Mouse (Mus musculus) c-Kit-positive CD71-positive TER-119-positive erythroid progenitor cells, embryonic 14.5 days (primary cell): ENCODE measurements around the gene Dus1l.
"Not testable (repeated sequence)": the region's sequence is repeated elsewhere in the genome, so short reads cannot be mapped to it uniquely, and the experiment has no call there.

Source experiments
- DNase-seq: peaks from one replicate; pipeline ENCODE4 v3.0.0-alpha.2; 2013; ENCODE audit warnings: low spot score

The Dus1l gene

GRCm38 (mm10) chr11:120795756-120796613, at the start of gene Dus1l:
Gene Dus1l, minus strand, starts transcription at chr11:120796403.
- peak; percentile 97 for DNase-seq

DNA sequence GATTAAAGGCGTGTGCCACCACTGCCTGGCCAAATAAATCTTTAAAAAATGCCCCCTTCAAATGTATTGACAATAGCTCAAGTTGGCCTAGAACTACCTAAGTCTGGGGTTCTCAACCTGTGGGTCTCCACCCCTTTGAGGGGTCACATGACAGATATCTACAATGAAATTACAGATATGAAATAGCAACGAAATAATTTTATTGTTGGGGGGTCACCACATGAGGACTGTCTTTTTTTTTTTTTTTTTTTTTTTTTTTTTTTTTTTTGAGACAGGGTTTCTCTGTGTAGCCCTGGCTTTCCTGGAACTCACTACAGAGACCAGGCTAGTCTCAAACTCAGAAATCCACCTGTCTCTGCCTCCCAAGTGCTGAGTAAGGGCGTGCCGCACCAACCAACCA, 48.1 kb upstream of the Dus1l start:
- no peak for DNase-seq

- DNase-seq, result no peak
Observed at GRCm38 (mm10) chr11:120833555-120834280, 37.5 kb upstream of the Dus1l start.

DNA sequence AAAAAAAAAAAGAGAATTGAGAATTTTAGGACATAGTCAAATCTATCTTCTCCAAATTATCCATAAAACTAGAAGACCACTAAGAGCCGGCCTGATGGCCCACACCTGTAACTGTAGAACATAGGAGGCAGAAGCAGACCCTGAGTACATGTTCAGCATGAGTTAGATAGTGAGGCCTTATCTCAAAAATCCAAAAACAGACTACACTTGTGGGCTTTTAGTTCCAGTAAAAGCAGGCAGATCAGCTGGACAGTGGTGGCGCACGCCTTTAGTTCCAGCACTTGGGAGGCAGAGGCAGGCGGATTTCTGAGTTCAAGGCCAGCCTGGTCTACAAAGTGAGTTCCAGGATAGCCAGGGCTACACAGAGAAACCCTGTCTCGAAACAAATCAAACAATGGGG, 36.8 kb upstream of the Dus1l start:
- not testable (repeated sequence) for DNase-seq

DNA sequence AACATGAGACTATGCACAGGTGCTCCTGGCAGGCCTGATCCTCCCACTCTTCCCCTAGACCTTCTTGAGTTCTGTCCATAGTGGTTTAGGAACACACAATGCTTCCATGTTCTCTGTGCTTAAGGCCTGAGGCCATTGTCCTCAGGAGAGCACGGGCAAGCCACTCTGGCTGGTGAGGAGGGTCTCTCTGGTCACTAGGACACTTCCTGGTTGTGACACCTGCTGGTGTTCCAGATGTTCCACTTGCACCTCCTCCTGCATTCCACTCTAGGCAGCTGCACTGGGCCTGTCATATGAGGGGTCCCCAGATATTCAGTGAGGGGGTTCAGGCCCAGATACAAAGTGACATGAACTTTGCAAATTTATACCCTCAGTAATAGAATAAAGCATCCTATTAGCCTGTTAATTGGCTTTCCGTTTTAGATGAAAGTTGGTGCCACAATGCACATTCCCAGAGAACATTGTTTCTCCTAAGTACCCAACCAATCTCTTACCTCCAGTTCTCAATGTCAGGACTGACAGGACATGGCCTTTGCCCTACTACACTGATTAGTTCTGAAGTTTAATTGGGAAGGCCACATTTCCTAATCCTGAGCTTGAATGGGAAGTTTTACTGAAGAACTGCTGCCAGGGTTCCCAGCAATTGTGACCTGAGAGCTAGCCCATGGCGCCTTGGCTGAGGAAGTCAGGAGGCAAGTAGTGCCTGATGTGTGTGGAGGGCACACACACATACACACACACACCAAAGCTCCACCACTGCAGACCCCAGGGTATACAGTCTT, 35.6 kb upstream of the Dus1l start:
- no peak for DNase-seq

- DNase-seq, result no peak
Observed at GRCm38 (mm10) chr11:120830686-120831085, 34.5 kb upstream of the Dus1l start.

DNA sequence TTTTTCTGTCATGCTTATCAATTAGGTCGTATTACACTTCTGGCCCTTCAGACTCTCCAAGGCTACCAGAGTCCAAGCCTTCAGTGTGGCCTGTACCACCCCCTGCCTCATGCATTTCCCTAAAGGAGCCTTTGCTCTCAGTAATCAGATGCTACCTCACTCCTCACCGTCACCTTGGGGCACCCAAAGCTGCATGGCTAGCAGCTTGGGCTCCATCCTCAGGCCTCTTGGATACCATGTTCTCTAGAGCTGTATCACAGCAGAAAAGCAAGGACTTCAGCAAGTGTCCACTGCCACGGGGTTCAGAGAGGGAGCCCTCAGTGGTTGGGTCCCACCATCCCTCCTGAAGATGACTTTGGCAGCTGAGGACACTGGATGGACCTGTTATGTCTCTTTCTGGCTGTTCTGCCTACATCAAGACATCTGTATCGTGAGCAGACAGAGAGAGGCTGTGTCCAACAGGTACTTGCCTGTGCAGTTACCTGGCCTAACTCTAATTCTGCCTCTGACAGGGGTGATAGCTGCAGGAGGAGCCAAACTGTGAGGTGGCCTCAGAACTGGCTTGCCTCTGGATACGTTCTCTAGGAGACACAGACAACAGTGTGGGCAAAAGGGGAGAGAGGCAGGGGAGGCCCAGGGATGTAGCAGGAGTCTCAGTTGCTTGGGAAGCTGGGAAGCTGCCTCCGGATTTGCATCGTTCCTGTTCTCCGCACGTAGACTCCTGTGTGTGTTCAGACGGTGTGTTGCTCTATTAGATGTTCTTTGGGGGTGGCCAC, 33.7 kb upstream of the Dus1l start:
- no peak for DNase-seq

DNA sequence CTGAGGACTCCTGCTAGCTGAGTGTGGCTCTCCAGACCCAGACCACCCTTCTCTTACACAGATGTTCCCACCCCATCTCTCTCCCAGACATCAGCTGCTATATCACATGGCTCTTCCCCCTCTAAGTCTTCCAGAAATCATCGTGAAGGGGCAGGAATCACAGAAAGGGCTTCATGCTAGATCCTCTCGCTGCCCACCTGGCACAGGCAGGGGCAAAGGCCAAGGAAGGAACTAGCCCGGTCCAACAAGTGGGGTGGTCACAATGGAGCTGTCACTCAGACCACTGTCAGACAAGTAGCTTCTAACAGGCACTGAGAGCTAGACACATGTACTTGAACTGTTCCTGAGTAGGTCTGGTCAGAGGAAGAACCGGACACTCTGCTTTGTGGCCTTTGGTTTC, 32.2 kb upstream of the Dus1l start:
- DNase-seq, result no peak

DNA sequence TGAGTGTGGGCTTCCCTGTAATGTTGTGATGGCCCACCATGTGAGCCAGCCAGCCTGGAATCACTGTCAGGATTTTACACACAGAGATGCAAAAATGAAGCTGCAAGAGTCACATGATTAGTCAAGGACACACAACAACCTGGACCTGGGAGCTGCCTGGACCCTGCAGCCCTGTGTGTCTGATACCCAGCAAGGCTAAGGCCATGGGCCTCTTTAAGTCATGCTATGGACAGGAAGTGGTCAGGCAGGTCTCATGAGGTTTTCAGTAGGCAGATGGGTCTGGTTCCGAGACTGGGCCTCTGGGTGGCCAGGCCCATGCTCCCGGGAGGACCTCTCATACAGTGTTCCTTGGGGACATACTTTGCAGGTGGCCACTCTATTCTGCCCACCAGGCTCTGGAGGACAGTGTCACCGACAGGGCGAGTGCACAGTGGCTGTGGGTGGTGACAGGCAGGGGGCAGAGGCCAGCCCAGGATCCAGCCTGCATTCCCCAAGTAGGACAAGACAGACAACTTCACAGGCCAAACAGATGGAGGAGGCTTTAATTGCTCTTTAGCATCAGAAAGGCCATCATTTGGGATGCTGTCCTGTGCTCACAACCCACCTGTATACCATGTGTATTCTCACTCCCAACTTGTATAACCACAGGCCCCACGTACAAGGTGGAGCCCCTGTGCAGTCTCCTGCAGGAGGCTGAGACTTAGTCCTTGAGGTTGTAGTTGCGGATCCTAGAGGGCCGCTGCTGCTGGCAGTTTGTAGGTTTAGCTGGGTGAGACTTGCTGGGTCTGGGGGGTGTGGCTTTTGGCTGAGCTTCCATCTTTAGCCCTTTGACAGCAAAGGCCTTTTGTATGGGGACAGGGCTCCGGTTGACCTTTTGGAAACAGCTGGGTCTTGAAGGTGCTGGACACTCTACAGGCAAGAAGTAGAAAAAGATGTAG, 30.1 kb upstream of the Dus1l start:
- no peak for DNase-seq

DNA sequence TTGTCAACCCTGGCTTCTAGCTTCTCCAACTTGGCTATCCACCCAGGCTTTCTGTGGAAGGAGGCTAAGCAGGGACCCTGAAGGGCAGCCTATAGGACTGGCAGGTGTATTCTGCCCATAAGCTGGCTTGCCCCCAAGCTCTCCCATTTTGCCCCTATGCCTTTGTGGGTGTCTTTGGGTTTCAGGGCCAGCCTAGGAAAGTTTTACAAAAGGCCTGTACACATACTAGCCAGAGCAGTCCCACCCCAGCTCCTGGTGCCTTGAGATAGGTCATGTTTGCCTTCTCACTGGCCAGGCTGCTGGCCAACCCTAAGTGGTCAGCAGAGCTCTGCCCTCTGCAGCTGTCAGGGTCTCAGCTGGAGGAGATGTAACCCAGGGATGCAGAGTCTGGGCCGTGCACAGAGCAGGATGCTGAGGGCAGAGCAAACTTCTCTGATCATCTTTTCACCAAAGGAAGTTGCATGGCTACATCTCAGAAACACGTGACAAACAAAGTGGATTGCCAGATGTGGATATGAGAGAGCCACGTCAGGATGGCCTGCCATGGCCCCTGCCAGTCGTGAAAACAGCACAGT, 29.2 kb upstream of the Dus1l start:
- no peak for DNase-seq

DNA sequence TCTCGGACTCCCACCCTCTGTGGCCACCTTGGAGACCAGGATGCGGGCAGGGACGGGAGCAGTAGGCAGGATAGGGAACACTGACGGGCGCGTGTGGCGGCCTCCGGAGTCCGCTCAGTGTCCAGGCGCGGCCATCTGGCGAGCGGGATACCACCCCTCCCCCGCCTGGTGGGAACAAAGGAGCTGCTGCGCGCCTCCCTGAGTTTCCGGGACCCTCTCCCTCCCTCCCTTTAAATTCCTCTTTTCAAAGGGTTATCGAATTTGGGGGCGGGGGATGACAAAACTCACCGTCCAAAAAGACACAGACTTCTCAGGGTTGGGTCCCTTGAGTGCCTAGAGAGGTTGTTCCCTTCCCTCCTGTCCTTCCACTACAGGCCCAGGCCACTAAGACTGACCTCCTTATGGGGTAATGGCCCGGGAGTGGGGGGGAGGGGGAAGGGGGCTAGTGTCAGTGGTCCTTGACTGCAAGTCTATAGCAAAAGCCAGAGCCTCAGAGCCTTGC, 28.6 kb upstream of the Dus1l start:
- no peak for DNase-seq

DNA sequence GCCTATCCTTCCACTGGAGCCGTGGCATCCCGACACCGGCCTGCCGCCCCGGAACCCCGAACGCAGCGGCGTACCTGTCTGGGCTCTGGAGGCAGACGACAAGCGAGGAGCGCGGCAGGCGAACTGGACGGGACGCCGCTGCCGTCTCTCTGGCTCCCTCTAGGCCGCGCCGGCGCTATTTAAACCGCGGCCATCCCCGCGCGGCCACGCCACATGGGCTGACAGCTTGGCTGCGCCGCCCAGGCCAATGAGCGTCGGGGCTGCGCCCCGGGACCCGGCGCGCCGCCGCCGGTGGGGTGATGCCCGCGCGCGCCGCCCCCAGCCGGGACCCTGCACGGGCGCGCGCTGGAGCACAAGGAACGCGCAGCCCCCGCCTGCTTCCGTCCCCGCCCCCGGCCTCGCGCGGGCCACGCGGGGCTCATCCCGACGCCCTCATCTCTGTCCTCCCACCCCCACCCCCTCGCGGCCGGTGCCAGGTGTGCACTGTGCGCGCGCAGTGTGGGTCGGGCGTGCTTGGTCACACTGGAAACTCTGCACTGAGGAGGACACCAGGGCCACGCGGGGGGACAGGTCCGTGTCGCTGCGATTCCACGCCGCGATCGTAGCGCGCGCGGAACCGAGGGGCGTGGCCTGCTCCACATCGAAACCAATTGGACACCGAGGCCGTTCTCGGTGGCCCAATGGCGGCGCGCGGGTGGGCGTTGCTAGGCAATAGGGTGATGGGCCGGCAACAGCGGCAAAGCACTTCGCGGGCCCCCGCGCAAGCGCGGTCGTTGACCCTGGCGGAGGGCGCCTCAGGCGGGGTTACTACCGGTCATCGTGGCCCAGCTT, 28.0 kb upstream of the Dus1l start, which contains the start of gene Fasn:
TSS of gene Fasn (minus strand) at position 592 of the 831 bp plus-strand sequence.
- DNase-seq, result peak; percentile 85

DNA sequence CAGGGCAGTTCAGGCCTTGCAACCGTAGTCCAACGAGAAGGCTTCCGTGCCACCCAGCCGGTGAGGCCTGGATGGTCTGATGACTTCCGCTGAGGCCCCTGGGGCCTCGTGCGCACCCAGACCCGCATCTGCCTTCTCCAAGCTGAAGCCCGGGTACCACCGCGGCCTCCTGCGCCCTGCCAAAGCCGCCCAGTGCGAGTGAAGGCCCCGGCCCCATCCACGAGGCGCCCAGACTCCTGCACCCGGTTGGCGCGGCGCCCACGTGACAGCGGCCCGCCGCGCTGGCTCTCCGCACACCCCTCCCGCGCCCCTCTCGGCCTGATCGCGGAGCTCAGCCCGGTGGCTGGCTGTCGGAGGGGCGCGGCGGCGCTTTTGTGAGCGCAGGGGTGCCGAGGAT, 27.3 kb upstream of the Dus1l start:
- DNase-seq, result peak; percentile 54

DNA sequence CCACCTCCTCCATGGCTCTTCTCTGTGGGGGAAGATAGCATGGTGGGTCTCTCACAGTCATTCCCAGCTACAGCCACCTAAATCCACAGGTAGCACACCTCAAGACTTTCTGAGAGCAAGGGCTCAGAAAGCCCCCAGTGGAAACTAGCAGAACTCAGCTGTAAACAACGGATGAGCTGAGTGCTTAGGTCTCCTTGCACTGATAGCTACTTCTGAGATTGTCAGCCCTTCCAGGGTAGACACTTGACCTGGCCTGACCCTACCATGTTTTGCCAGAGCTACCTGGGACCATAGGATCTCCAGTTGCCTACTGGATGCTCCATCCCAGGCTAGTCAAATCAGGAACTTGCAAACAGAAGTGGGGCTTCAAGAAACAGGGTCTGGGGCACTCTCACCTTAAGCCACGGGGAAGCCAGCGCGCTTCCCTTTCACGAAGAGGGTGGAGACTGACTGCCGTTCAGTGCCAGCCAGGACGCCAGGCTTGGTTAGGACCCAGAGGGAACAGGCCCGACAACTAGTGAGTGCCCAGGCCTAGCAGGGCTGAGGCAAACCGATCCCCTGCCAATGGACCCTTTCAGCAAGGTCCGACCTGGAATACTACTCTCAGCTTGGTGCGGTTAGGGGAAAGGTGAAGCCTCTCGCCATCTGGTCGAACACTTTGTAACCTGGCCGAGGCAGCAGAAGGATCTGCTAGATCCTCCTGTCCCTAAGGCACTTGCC, 26.8 kb upstream of the Dus1l start:
- peak; percentile 36 for DNase-seq

GRCm38 (mm10) chr11:120822321-120822720, 26.1 kb upstream of the Dus1l start:
- no peak for DNase-seq

DNA sequence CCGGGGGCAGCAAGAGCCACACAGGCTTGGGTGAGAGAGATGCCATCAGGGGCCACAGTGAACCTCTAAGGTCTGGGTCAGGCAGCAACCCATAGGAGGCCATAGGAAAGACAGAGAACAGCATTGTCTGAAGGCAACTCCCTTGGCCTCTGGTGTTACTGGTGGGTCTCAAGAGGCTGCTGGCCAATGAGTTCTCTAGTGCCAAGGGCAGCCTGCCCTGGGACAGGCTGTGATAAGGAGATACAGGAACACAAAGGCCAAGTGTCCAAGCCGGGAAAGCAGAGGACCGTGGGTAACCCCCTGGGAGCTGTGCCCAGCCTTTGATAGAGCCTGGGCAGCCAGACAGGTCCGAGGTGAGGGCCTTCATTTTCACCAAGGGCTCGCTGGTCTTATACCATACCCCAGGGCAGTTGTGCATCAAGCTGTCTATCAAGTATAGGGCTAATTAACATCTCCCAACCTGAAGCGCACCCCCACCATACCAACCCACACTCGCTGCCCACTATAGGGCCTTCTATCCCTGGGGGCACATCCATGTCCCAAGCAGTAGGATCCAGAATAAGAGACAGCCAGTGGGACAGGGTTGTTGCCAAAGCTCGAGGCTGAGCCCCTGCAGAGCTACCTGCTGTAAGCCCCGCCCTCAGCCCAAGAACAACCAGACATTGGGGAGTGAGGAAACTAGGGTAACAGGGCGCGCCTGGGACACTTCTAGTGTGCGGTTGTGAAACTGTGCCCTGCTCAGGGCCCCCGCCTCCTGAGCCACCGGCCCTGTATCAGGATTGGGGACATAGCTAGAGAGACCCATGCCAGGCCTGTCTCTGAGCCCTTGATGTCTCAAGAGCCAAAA, 25.1 kb upstream of the Dus1l start:
- no peak for DNase-seq

DNA sequence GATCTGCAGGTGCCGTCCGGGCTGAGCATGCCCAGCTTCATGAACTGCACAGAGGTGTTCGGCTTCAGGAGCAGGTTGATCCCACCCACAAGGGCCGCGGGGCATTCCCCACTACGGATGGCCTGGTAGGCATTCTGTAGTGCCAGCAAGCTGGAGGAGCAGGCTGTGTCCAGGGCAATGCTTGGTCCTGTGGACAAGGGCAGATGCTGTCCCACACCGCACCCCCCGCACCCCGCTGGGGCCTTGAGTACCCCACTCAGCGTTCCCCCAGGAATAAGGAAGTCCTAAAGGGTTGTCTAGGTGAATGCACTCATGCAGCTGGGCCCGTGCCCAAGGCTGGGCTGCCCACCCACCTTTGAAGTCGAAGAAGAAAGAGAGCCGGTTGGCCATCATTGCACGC, 24.3 kb upstream of the Dus1l start:
- DNase-seq, result no peak
